Mouse (Mus musculus) intestine, postnatal 0 days (tissue): ENCODE results near the gene Rab44. TPM values are rescaled to one million over a fixed set of nuclear protein-coding genes. Genes with fewer than 3 reads are reported as not detected.

ENCODE experiments used
- ATAC-seq: fragments of 200-750 bp; cut with Nextera tagmentation; 2 replicates; pipeline ENCODE4 v1.8.0; 2017; ENCODE audit warnings: mild to moderate bottlenecking, moderate TSS enrichment, moderate library complexity
- H3K27ac ChIP-seq: fragments of 300-500 bp; sonication (generic); 2 replicates; pipeline ENCODE4 v1.5.1; 2014; ENCODE audit warnings: mild to moderate bottlenecking, low read depth, low read length, moderate library complexity
- H3K27me3 ChIP-seq: fragments of 300-500 bp; sonication (generic); replicated peaks from 2 replicates; pipeline ENCODE4 v1.6.1; 2014; ENCODE audit warnings: low read length, mixed read lengths; ENCODE audit not compliant: control insufficient read depth, insufficient read depth
- H3K36me3 ChIP-seq: fragments of 300-500 bp; sonication (generic); 2 replicates; pipeline ENCODE4 v1.6.1; 2014; ENCODE audit warnings: mild to moderate bottlenecking, moderate library complexity; ENCODE audit not compliant: control insufficient read depth, insufficient read depth
- H3K4me1 ChIP-seq: fragments of 300-500 bp; sonication (generic); replicated peaks from 2 replicates; pipeline ENCODE4 v1.6.1; 2014; ENCODE audit warnings: antibody characterized with exemption, low read length, mixed read lengths; ENCODE audit not compliant: control insufficient read depth, insufficient read depth
- H3K4me2 ChIP-seq: fragments of 300-500 bp; sonication (generic); replicated peaks from 2 replicates; pipeline ENCODE4 v1.6.1; 2014; ENCODE audit warnings: low read depth, mild to moderate bottlenecking, moderate library complexity
- H3K4me3 ChIP-seq: fragments of 300-500 bp; sonication (generic); 2 replicates; pipeline ENCODE4 v1.5.1; 2014; ENCODE audit warnings: low read depth, low read length
- H3K9ac ChIP-seq: fragments of 300-500 bp; sonication (generic); 2 replicates; pipeline ENCODE4 v1.6.1; 2014; ENCODE audit warnings: mild to moderate bottlenecking, low read depth, low read length
- H3K9me3 ChIP-seq: fragments of 300-500 bp; sonication (generic); 2 replicates; pipeline ENCODE4 v1.6.1; 2016; ENCODE audit warnings: mixed run types; ENCODE audit not compliant: control insufficient read depth
- CTCF ChIP-seq: sonication (generic); IDR thresholded peaks from 2 replicates; pipeline ENCODE4 v1.5.1; 2016; ENCODE audit warnings: low read depth, mild to moderate bottlenecking, control low read depth, antibody characterized with exemption, moderate library complexity
- WGBS: fragments of 180-500 bp; shearing (Covaris S2); extraction: QIAGEN DNeasy Blood & Tissue Kit; methylation state at CpG from one replicate; pipeline ENCODE4 v1.1.7; 2014; 5-methylcytosine and 5-hydroxymethylcytosine counted together
- polyA plus RNA-seq: library from polyadenylated mRNA; unstranded; fragments of >200 nt; fragmentation: Nextera tagmentation; extraction: Ambion mirVana; gene quantifications from 2 replicates; pipeline ENCODE4 v1.2.1, GENCODE M21; 2015

Gene Rab44
- polyA plus RNA-seq, 1 experiment from 2014 or later: 0.20 TPM

DNA sequence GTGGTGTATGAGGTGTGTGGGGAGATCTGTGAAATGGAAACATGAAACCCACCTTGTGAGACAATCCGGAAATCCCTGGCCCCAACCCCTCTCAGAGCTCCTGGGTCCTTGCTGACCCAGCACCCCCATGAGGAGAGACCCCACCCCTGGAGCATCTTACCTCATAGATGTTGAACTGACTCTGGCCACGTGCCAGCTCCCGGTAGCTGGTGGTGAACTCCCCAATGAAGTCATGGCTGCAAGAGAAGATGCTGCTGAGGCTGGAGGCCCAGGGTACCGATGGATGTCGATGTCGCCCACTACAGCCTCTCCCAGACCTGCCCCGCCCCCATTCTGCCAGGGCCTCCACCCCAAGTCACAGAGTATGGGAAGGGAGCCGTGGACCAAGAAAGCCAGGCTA, 59.2 kb downstream of the Rab44 start:
- H3K4me1 ChIP-seq: peaks cover 3% of the 10 kb centered on the region; the same call in 1 of the 2 replicates
- WGBS: 75% methylated on average over 8 of the region's 8 CpGs
- no peak overlapping the region for H3K9ac ChIP-seq
- H3K36me3 ChIP-seq: no peaks in the 10 kb centered on the region
- no peaks in the 10 kb centered on the region for H3K9me3 ChIP-seq
- H3K4me3 ChIP-seq: no peak overlapping the region
- TF ChIP-seq CTCF: no peak
- no peak overlapping the region for H3K4me2 ChIP-seq
- no peak for ATAC-seq
- no peaks in the 10 kb centered on the region for H3K27me3 ChIP-seq
- no peak overlapping the region for H3K27ac ChIP-seq

DNA sequence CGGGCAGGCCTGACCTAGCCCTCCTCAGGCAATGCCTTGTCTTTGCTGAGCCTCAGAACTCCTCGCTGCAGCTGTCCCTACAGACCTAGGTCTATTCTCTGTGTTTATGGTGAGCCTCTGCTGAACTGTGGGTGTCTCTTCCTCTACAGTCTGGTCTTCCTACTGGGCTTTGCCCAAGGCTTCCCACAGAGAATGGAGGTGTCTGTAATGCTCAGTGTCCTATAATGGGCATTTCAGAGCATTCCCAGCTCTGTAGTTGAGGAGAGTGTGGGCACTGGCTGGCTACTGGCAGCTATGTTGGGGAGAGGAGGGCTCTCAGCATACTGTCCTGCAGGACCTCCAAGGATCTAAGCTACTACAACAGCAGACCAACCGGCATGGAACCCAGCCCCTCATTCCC, 61.7 kb downstream of the Rab44 start:
- Histone ChIP-seq H3K9me3 (no peaks in the 10 kb centered on the region), H3K36me3 (no peaks in the 10 kb centered on the region), H3K9ac (no peak overlapping the region), H3K4me1 (peaks cover 3% of the 10 kb centered on the region; the same call in 1 of the 2 replicates), H3K27ac (no peak overlapping the region), H3K4me2 (no peak overlapping the region), H3K27me3 (no peaks in the 10 kb centered on the region), H3K4me3 (no peak overlapping the region)
- no peak for ATAC-seq
- 55% methylated on average over 3 of the region's 3 CpGs for WGBS
- no peak for TF ChIP-seq CTCF

DNA sequence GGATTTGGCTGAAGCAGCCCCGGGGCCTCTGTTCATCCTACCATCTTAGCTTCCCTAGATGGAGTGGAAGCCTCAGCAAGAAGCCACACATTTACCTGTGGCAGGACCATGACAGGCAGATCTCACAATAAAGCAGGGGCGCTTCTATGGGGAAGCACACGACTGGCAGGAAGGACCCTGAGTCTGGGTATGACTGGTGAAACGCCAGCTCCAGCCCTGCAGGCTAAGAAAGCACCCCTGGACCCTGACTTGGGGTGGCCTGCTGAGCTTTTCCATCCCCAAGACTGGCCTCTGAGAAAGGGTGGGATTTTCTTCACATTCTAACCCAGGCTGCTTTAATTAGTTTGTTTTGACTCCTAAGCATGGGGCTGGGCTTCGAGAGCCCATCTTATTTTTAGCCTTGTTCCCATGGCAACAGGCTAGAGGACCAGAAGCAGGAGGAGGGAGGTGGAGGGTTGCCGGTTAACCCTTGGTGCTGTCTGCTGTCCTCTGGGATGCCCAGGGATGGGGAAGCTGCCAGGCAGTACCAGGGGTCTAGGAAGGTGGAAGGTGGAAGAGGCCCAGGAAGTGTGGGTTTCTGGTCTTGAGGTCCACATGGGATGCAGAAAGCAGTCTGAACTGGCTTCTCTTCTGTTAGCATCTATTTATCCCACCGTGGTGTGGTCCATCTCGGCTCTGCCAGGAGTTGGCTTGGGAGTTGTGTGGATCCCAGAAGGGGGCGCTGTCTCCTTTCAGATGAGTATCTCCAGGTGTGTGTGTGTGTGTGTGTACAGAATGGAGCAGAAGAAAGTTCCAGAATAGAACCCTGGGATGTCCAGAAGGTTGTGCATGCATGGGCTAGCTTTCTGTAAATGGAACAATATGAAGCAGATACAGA, 62.7 kb downstream of the Rab44 start:
- Histone ChIP-seq H3K36me3 (no peaks in the 10 kb centered on the region), H3K27me3 (no peaks in the 10 kb centered on the region), H3K4me1 (no peaks in the 10 kb centered on the region), H3K27ac (no peak overlapping the region), H3K9ac (no peak overlapping the region), H3K4me3 (no peak overlapping the region), H3K9me3 (no peaks in the 10 kb centered on the region), H3K4me2 (no peak overlapping the region)
- WGBS: 28% methylated on average over 9 of the region's 9 CpGs
- peak; percentile 86 for TF ChIP-seq CTCF
- ATAC-seq: no peak

DNA sequence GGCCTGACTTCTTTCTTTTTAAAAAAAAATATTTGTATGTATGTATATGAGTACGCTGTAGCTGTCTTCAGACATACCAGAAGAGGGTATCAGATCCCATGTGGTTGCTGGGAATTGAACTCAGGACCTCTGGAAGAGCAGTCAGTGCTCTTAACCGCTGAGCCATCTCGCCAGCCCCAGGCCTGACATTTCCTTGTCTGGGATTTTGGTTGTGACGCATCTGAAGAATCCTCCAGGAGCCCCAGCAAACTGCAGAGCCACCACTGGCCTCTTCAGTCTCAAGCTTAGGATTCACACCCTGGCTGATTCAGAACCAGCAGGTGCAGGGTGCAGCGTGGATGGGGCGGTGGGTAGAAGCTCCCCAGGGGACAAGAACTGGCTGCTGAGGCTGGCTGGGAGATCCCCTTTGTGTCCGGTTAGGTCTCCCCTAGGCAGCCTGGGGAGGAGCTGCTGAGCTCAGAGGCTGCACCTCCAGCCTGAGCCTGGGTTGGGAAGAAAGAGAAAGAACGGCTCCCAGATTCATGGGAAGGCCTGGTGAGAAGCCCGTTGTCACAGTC, 64.6 kb downstream of the Rab44 start:
- no peaks in the 10 kb centered on the region for H3K9me3 ChIP-seq
- no peaks in the 10 kb centered on the region for H3K27me3 ChIP-seq
- ATAC-seq: no peak
- TF ChIP-seq CTCF: no peak
- no peak overlapping the region for H3K9ac ChIP-seq
- no peaks in the 10 kb centered on the region for H3K4me1 ChIP-seq
- no peaks in the 10 kb centered on the region for H3K36me3 ChIP-seq
- H3K4me3 ChIP-seq: no peak overlapping the region
- H3K4me2 ChIP-seq: no peak overlapping the region
- H3K27ac ChIP-seq: no peak overlapping the region
- WGBS: 80% methylated on average over 9 of the region's 9 CpGs

DNA sequence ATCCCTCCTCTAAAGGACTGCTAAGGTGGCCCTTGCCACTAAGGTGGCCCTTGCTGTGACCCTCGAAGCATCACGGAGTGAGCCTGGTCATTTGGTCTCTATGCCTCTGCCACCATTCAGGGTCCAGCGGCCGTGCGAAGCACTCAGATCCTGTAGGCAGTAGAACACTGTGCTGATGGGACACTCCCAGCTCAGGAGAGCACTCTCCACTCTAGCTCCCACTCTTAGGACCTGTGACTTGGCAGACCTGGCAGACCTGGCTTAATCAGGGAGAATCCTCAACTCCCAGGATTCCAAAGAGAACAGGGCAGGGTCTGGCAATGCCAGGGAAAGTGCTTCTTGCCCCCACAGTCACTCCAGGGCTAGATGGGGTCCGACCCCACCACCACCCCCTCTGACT, 66.0 kb downstream of the Rab44 start:
- Histone ChIP-seq H3K9ac (no peak overlapping the region), H3K27me3 (no peaks in the 10 kb centered on the region), H3K36me3 (no peaks in the 10 kb centered on the region), H3K27ac (no peak overlapping the region), H3K4me1 (no peaks in the 10 kb centered on the region), H3K9me3 (no peaks in the 10 kb centered on the region), H3K4me3 (no peak overlapping the region), H3K4me2 (no peak overlapping the region)
- 94% methylated on average over 6 of the region's 6 CpGs for WGBS
- no peak for TF ChIP-seq CTCF
- ATAC-seq: no peak

DNA sequence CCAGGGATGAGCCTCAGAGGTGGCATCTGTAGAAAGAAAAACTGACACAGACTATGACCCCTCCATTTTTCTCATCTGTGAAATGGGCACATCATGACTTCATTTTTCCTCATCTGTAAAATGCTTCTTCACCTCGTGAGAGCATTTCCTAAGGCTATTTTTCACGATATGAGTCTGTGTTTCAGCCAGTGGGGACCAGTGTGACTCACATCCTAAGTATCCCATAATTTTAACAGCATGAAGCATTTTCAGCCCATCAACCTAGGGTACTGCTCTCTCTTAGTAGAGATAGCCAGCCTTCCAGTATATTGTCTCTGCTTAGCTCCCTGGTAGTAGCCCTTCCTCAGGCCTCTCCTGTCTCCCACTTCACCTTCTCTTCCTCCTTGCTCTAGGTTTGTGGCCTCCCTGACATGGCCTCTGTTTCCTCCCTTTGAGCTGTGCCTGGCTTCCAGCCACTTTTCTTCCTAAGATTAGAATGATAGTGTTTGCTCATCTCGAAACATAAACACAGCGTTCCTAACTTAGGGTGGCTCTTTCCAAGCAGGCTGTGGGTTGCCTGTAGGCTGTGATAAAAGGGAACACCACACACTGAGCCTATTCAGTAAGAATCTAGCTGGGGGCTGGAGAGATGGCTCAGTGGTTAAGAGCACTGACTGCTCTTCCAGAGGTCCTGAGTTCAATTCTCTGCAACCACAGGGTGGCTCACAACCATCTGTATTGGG, 66.6 kb downstream of the Rab44 start:
- Histone ChIP-seq H3K27me3 (no peaks in the 10 kb centered on the region), H3K9me3 (no peaks in the 10 kb centered on the region), H3K4me1 (no peaks in the 10 kb centered on the region), H3K27ac (no peak overlapping the region), H3K4me2 (no peak overlapping the region), H3K36me3 (no peaks in the 10 kb centered on the region), H3K4me3 (no peak overlapping the region), H3K9ac (no peak overlapping the region)
- no peak; the same call in 1 of the 2 replicates for TF ChIP-seq CTCF
- WGBS: 46% methylated on average over 4 of the region's 4 CpGs
- no peak for ATAC-seq
